ENCODE assay signal across 8 mouse cellular contexts in genomic region chr2:121507951-121508330, GRCm38 (mm10). TPM values are rescaled to one million over a fixed set of nuclear protein-coding genes. Genes with fewer than 3 reads are reported as not detected.
DNase-seq lines count a peak whose midpoint lies in the region; ATAC-seq and TF ChIP-seq lines count a peak whose summit lies in the region.

No protein-coding gene starts in this region.

- 79% methylated on average over 2 of the region's 2 CpGs for WGBS in heart, embryonic 10.5 days
- 87% methylated on average over 2 of the region's 2 CpGs for WGBS in hindbrain, embryonic 14.5 days
- 89% methylated on average over 2 of the region's 2 CpGs for WGBS in midbrain, embryonic 12.5 days

- peaks cover 38% of the 10 kb centered on the region for H3K36me3 ChIP-seq in heart, embryonic 10.5 days
- peaks cover 9% of the 10 kb centered on the region for H3K36me3 ChIP-seq in ES-E14 (ENCODE audit: control insufficient read depth, insufficient read depth, low read length, poor library complexity, severe bottlenecking)
- H3K36me3 ChIP-seq in hindbrain, embryonic 14.5 days (replicated peaks; ENCODE audit: control insufficient read depth, insufficient read depth): peaks cover 10% of the 10 kb centered on the region
- peaks cover 22% of the 10 kb centered on the region for H3K36me3 ChIP-seq in midbrain, embryonic 12.5 days

- no peaks in the 10 kb centered on the region for H3K27me3 ChIP-seq in heart, embryonic 10.5 days (ENCODE audit: insufficient read depth, poor library complexity, severe bottlenecking)
- H3K27me3 ChIP-seq in hindbrain, embryonic 14.5 days (ENCODE audit: control insufficient read depth, insufficient read depth, low read length): no peaks in the 10 kb centered on the region
- H3K27me3 ChIP-seq in midbrain, embryonic 12.5 days: no peaks in the 10 kb centered on the region

- in situ Hi-C loops in ES-E14 (cut with MboI; ENCODE audit: low sequenced_read_pairs in 2 of 2, unreplicated experiment in 2 of 2): no loop called here

- H3K9me3 ChIP-seq in heart, embryonic 10.5 days: no peaks in the 10 kb centered on the region
- no peaks in the 10 kb centered on the region for H3K9me3 ChIP-seq in ES-E14 (ENCODE audit: control insufficient read depth, insufficient read depth, low read depth, low read length)
- no peaks in the 10 kb centered on the region for H3K9me3 ChIP-seq in hindbrain, embryonic 14.5 days (ENCODE audit: control insufficient read depth, low read length)
- no peaks in the 10 kb centered on the region for H3K9me3 ChIP-seq in midbrain, embryonic 12.5 days

- peak overlapping the region; percentile 76 for H3K4me2 ChIP-seq in hindbrain, embryonic 14.5 days (replicated peaks)
- peak overlapping the region; percentile 74 for H3K4me2 ChIP-seq in midbrain, embryonic 12.5 days (replicated peaks)

- ATAC-seq in hindbrain, embryonic 14.5 days (ENCODE audit: low FRiP score): no peak
- ATAC-seq in midbrain, embryonic 12.5 days (ENCODE audit: low FRiP score, low read depth): no peak

- peaks cover 15% of the 10 kb centered on the region for H3K4me1 ChIP-seq in heart, embryonic 10.5 days
- H3K4me1 ChIP-seq in ES-E14 (ENCODE audit: control insufficient read depth in 2 of 2, insufficient read depth in 2 of 2, low read length in 2 of 2, poor library complexity in 1 of 2): peaks cover 2 to 4% of the 10 kb centered on the region in 2 experiments; a peak in 1 of 4 replicates
- peaks cover 8% of the 10 kb centered on the region; the same call in 1 of the 2 replicates for H3K4me1 ChIP-seq in hindbrain, embryonic 14.5 days (replicated peaks; ENCODE audit: control insufficient read depth, insufficient read depth, low read length)
- peaks cover 19% of the 10 kb centered on the region for H3K4me1 ChIP-seq in midbrain, embryonic 12.5 days

- no peak for DNase-seq in heart, embryonic 10.5 days (ENCODE audit: low spot score)
- no peak for DNase-seq in heart, postnatal 4 days
- no peak for DNase-seq in ES-E14 (ENCODE audit: low read depth, low spot score)
- DNase-seq in hindbrain, embryonic 14.5 days (ENCODE audit: low spot score): no peak
- DNase-seq in adrenal gland, adult (ENCODE audit: inconsistent age in 2 of 2, low spot score in 1 of 2): no peak
- no peak for DNase-seq in layer of hippocampus, adult 18-20 months (ENCODE audit: low spot score in 2 of 2)
- no peak for DNase-seq in cerebellum, postnatal 14 days

- no peak overlapping the region for H3K27ac ChIP-seq in heart, embryonic 10.5 days
- H3K27ac ChIP-seq in ES-E14 (ENCODE audit: insufficient read depth, low read depth, low read length, poor library complexity, severe bottlenecking): no peak overlapping the region
- H3K27ac ChIP-seq in hindbrain, embryonic 14.5 days: no peak overlapping the region
- H3K27ac ChIP-seq in midbrain, embryonic 12.5 days (replicated peaks): no peak overlapping the region

- H3K4me3 ChIP-seq in heart, embryonic 10.5 days: peak overlapping the region; percentile 64
- peak overlapping the region; percentile 84 to 99; a peak in 2 of 4 replicates for H3K4me3 ChIP-seq in ES-E14 (ENCODE audit: insufficient read depth in 1 of 2, low read depth in 1 of 2, low read length in 2 of 2, poor library complexity in 1 of 2, severe bottlenecking in 1 of 2)
- H3K4me3 ChIP-seq in hindbrain, embryonic 14.5 days (replicated peaks; ENCODE audit: low read length): no peak overlapping the region; the same call in 1 of the 2 replicates
- H3K4me3 ChIP-seq in midbrain, embryonic 12.5 days: peak overlapping the region; percentile 60

- peak overlapping the region; percentile 77; the same call in 1 of the 2 replicates for H3K9ac ChIP-seq in ES-E14 (ENCODE audit: insufficient read depth, low read depth, low read length, poor library complexity, severe bottlenecking)
- no peak overlapping the region for H3K9ac ChIP-seq in hindbrain, embryonic 14.5 days
- peak overlapping the region; percentile 66; the same call in 1 of the 2 replicates for H3K9ac ChIP-seq in midbrain, embryonic 12.5 days (replicated peaks)

TF ChIP-seq in ES-E14, 5 proteins besides CTCF, POLR2A, EP300 and RAD21:
- TF ChIP-seq CHD2 (IDR thresholded peaks at IDR 0.05; ENCODE audit: low read depth, low read length) (no peak), HCFC1 (IDR thresholded peaks at IDR 0.05; ENCODE audit: borderline replicate concordance, insufficient read depth, low read length) (no peak), ZC3H11A (IDR thresholded peaks at IDR 0.05; ENCODE audit: borderline replicate concordance, low read depth, low read length) (no peak), ZNF384 (IDR thresholded peaks at IDR 0.05; ENCODE audit: low read depth, low read length) (no peak), MAFK (IDR thresholded peaks at IDR 0.05; ENCODE audit: insufficient read depth, low read depth, low read length) (no peak)

RNA-seq across cellular contexts. Expression of gene Wdr76, which starts 1.4 kb away (rescaled TPM):
- 6.8 and 9.1 TPM in 2 replicates for polyA plus RNA-seq in heart, embryonic 10.5 days (2016; fragmentation: Nextera tagmentation; extraction: Ambion mirVana)
- total RNA-seq in heart, postnatal 4 days (2021): 10 to 100 TPM; 11.1 to 12.9 TPM
- total RNA-seq in ES-E14 (2012; rRNA removed): 19.9 and 21.5 TPM in 2 replicates
- 3.2 and 3.8 TPM in 2 replicates for polyA plus RNA-seq in hindbrain, embryonic 14.5 days (2014; fragmentation: Nextera tagmentation; extraction: Ambion mirVana)
- 11.0 TPM in 2 replicates for polyA plus RNA-seq in midbrain, embryonic 12.5 days (2016; fragmentation: Nextera tagmentation; extraction: Ambion mirVana)
- 1 to 10 TPM; 2.5 to 2.7 TPM for total RNA-seq in layer of hippocampus, adult 18-20 months (2021)

RNA-seq across cellular contexts. Expression of gene Mfap1a, which starts 1.5 kb away (rescaled TPM):
- 17.7 and 23.8 TPM in 2 replicates for polyA plus RNA-seq in heart, embryonic 10.5 days (2016; fragmentation: Nextera tagmentation; extraction: Ambion mirVana)
- 10 to 100 TPM; 25.2 to 27.4 TPM for total RNA-seq in heart, postnatal 4 days (2021)
- 20.6 and 27.8 TPM in 2 replicates for total RNA-seq in ES-E14 (2012; rRNA removed)
- 23.1 and 25.3 TPM in 2 replicates for polyA plus RNA-seq in hindbrain, embryonic 14.5 days (2014; fragmentation: Nextera tagmentation; extraction: Ambion mirVana)
- 31.9 and 34.8 TPM in 2 replicates for polyA plus RNA-seq in midbrain, embryonic 12.5 days (2016; fragmentation: Nextera tagmentation; extraction: Ambion mirVana)
- total RNA-seq in layer of hippocampus, adult 18-20 months (2021): 10 to 100 TPM; 31.0 to 31.4 TPM

RNA-seq across cellular contexts. Expression of gene Mfap1b, which starts 34.1 kb away (rescaled TPM):
- polyA plus RNA-seq in heart, embryonic 10.5 days (2016; fragmentation: Nextera tagmentation; extraction: Ambion mirVana): 45.4 and 49.3 TPM in 2 replicates
- total RNA-seq in heart, postnatal 4 days (2021): 10 to 100 TPM; 21.6 to 24.5 TPM
- 15.8 and 23.2 TPM in 2 replicates for total RNA-seq in ES-E14 (2012; rRNA removed)
- polyA plus RNA-seq in hindbrain, embryonic 14.5 days (2014; fragmentation: Nextera tagmentation; extraction: Ambion mirVana): 65.0 and 69.0 TPM in 2 replicates
- polyA plus RNA-seq in midbrain, embryonic 12.5 days (2016; fragmentation: Nextera tagmentation; extraction: Ambion mirVana): 66.4 and 70.8 TPM in 2 replicates
- total RNA-seq in layer of hippocampus, adult 18-20 months (2021): 10 to 100 TPM; 47.8 to 52.9 TPM

RNA-seq across cellular contexts. Expression of gene Serinc4, which starts 51.4 kb away (rescaled TPM):
- polyA plus RNA-seq in heart, embryonic 10.5 days (2016; fragmentation: Nextera tagmentation; extraction: Ambion mirVana): 0.09 and 0.20 TPM in 2 replicates
- total RNA-seq in heart, postnatal 4 days (2021): under 1 TPM; 0.16 to 0.19 TPM
- 0.90 and 1.5 TPM in 2 replicates for total RNA-seq in ES-E14 (2012; rRNA removed)
- polyA plus RNA-seq in hindbrain, embryonic 14.5 days (2014; fragmentation: Nextera tagmentation; extraction: Ambion mirVana): 0.68 and 0.96 TPM in 2 replicates
- polyA plus RNA-seq in midbrain, embryonic 12.5 days (2016; fragmentation: Nextera tagmentation; extraction: Ambion mirVana): 0.85 and 1.2 TPM in 2 replicates
- under 1 TPM; 0.40 to 0.56 TPM for total RNA-seq in layer of hippocampus, adult 18-20 months (2021)

RNA-seq across cellular contexts. Expression of gene Hypk, which starts 54.9 kb away (rescaled TPM):
- polyA plus RNA-seq in heart, embryonic 10.5 days (2016; fragmentation: Nextera tagmentation; extraction: Ambion mirVana): 139 and 162 TPM in 2 replicates
- total RNA-seq in heart, postnatal 4 days (2021): 10 to 100 TPM; 23.4 to 26.1 TPM
- 21.5 and 22.0 TPM in 2 replicates for total RNA-seq in ES-E14 (2012; rRNA removed)
- 71.9 and 90.2 TPM in 2 replicates for polyA plus RNA-seq in hindbrain, embryonic 14.5 days (2014; fragmentation: Nextera tagmentation; extraction: Ambion mirVana)
- 108 and 127 TPM in 2 replicates for polyA plus RNA-seq in midbrain, embryonic 12.5 days (2016; fragmentation: Nextera tagmentation; extraction: Ambion mirVana)
- total RNA-seq in layer of hippocampus, adult 18-20 months (2021): 10 to 100 TPM; 17.8 to 18.0 TPM
